Comparison of ENCODE assay signal across 9 mouse cellular contexts in the genomic region with DNA sequence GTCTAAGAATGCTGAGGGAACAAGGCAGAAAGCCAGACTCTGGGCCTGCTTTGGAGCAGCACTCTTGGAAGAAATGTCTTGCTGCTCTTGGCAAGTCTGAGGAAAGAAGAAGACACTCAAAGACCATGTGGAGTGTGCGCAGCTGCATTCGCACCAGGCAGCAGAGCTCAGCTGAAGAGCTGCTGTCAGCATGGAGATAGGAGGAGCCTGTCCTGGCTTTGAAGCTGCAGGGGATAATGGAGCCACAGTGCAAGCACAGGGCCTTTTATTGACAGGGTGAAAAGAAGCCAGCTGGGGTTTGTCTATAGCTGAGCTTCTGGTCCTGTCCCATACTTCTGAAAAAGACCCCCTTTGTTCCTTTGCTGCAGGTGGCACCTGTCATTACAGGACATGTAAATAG.
DNase-seq lines count a peak whose midpoint lies in the region; ATAC-seq and TF ChIP-seq lines count a peak whose summit lies in the region.
"Had no signal": no experiment of that assay in that cellular context is flagged by ENCODE, and none has a peak within 500 bp of the region (broad histone marks: within the 10 kb centered on the region; RNA-seq: fewer than 3 reads in every experiment).

No protein-coding gene starts in this region.

- no peak overlapping the region for H3K9ac ChIP-seq in heart, postnatal 0 days (replicated peaks; ENCODE audit: low read depth, low read length)
- H3K9ac ChIP-seq in heart, adult 2 months (ENCODE audit: low read depth, low read length): no peak overlapping the region
- H3K9ac ChIP-seq in midbrain, embryonic 14.5 days (replicated peaks; ENCODE audit: low read length): 0 out of 2 replicates have a peak overlapping the region, but pooled peaks have one; percentile 9
- H3K9ac ChIP-seq: limb, embryonic 12.5 days had no signal

- H3K4me1 ChIP-seq in heart, postnatal 0 days (ENCODE audit: control insufficient read depth, insufficient read depth): no peaks in the 10 kb centered on the region; the same call in 1 of the 2 replicates
- H3K4me1 ChIP-seq in heart, adult 2 months (ENCODE audit: control insufficient read depth, insufficient read depth, low read length): no peaks in the 10 kb centered on the region
- peaks cover 7% of the 10 kb centered on the region for H3K4me1 ChIP-seq in midbrain, embryonic 14.5 days (ENCODE audit: control insufficient read depth, insufficient read depth, low read length)

- no peaks in the 10 kb centered on the region for H3K36me3 ChIP-seq in heart, postnatal 0 days (replicated peaks; ENCODE audit: control insufficient read depth, insufficient read depth, low read length)
- H3K36me3 ChIP-seq in heart, adult 2 months (ENCODE audit: control insufficient read depth, insufficient read depth, low read length): no peaks in the 10 kb centered on the region
- no peaks in the 10 kb centered on the region for H3K36me3 ChIP-seq in midbrain, embryonic 14.5 days (ENCODE audit: control insufficient read depth, insufficient read depth, low read length)
- H3K36me3 ChIP-seq: limb, embryonic 12.5 days had no signal

- intact Hi-C loops in heart, adult 2 months (cut with DNase I): no loop called here

- no peak overlapping the region for H3K4me2 ChIP-seq in heart, postnatal 0 days (ENCODE audit: low read depth, low read length)
- H3K4me2 ChIP-seq in midbrain, embryonic 14.5 days (ENCODE audit: low read length): no peak overlapping the region
- H3K4me2 ChIP-seq: limb, embryonic 12.5 days had no signal

- TF ChIP-seq EP300 in heart, postnatal 0 days (IDR thresholded peaks at IDR 0.05; ENCODE audit: low read depth): no peak
- no peak for TF ChIP-seq EP300 in heart, adult 2 months (IDR thresholded peaks at IDR 0.05; ENCODE audit: insufficient read depth, low read depth, low read length)

- H3K9me3 ChIP-seq in heart, postnatal 0 days (replicated peaks; ENCODE audit: control insufficient read depth, low read length): no peaks in the 10 kb centered on the region
- no peaks in the 10 kb centered on the region for H3K9me3 ChIP-seq in midbrain, embryonic 14.5 days (ENCODE audit: control insufficient read depth, low read length)
- H3K9me3 ChIP-seq: limb, embryonic 12.5 days had no signal

- no peak for DNase-seq in heart, postnatal 0 days (ENCODE audit: low spot score)
- no peak for DNase-seq in heart, adult 2 months
- peak; percentile 57 for DNase-seq in embryo, embryonic 11 days
- peak; percentile 23 to 31 for DNase-seq in frontal cortex, postnatal 36 days (ENCODE audit: low spot score in 2 of 2)
- DNase-seq in midbrain, embryonic 14.5 days: peak; percentile 69
- DNase-seq in urinary bladder, adult 18-20 months (ENCODE audit: low spot score in 2 of 2): no peak
- DNase-seq in spleen, postnatal 36 days (ENCODE audit: low spot score in 2 of 2): no peak
- no peak for DNase-seq in ovary, postnatal 10 days (ENCODE audit: low spot score)

- H3K27ac ChIP-seq in heart, postnatal 0 days (ENCODE audit: low read depth): no peak overlapping the region
- no peak overlapping the region for H3K27ac ChIP-seq in heart, adult 2 months
- H3K27ac ChIP-seq in midbrain, embryonic 14.5 days (replicated peaks; ENCODE audit: low read depth, low read length): peak overlapping the region; percentile 63
- H3K27ac ChIP-seq: limb, embryonic 12.5 days had no signal

- no peak for TF ChIP-seq POLR2A in heart, adult 2 months (IDR thresholded peaks at IDR 0.05; ENCODE audit: insufficient read depth, low read depth, low read length)

- WGBS in heart, postnatal 0 days: 44% methylated on average over 2 of the region's 2 CpGs
- 66% methylated on average over 2 of the region's 2 CpGs for WGBS in heart, adult 2 months
- WGBS in midbrain, embryonic 14.5 days: 10% methylated on average over 2 of the region's 2 CpGs

- no peak for TF ChIP-seq CTCF in heart, postnatal 0 days (IDR thresholded peaks at IDR 0.05; ENCODE audit: low read depth)
- no peak for TF ChIP-seq CTCF in heart, adult 2 months (IDR thresholded peaks at IDR 0.05)

- no peaks in the 10 kb centered on the region for H3K27me3 ChIP-seq in heart, postnatal 0 days (ENCODE audit: control insufficient read depth, insufficient read depth, low read length)
- H3K27me3 ChIP-seq in heart, adult 2 months (ENCODE audit: control insufficient read depth, insufficient read depth, low read length): no peaks in the 10 kb centered on the region
- no peaks in the 10 kb centered on the region for H3K27me3 ChIP-seq in midbrain, embryonic 14.5 days (ENCODE audit: control insufficient read depth, insufficient read depth, low read length)
- H3K27me3 ChIP-seq: limb, embryonic 12.5 days had no signal

- no peak overlapping the region for H3K4me3 ChIP-seq in heart, postnatal 0 days (ENCODE audit: low read depth, low read length)
- H3K4me3 ChIP-seq in heart, adult 2 months: no peak overlapping the region
- no peak overlapping the region for H3K4me3 ChIP-seq in midbrain, embryonic 14.5 days (replicated peaks; ENCODE audit: low read depth, low read length)
- H3K4me3 ChIP-seq: limb, embryonic 12.5 days had no signal

- peak; percentile 33; the same call in 1 of the 2 replicates for ATAC-seq in heart, postnatal 0 days (ENCODE audit: insufficient read depth, low read depth)
- peak; percentile 58 for ATAC-seq in midbrain, embryonic 14.5 days (ENCODE audit: low FRiP score, low TSS enrichment)

- no peaks in the 10 kb centered on the region for H3K79me2 ChIP-seq in heart, adult 2 months (replicated peaks; ENCODE audit: control insufficient read depth, insufficient read depth, low read length)

Comparison
In these comparisons a context has a peak if more than half of its experiments do, and no peak if none do; other contexts are left out.
1. DNase-seq: peak in embryo, embryonic 11 days (single experiment), frontal cortex, postnatal 36 days (2 of 2) and midbrain, embryonic 14.5 days (single experiment); none in heart, postnatal 0 days (single experiment), heart, adult 2 months (0 of 2), urinary bladder, adult 18-20 months (0 of 2), spleen, postnatal 36 days (0 of 2) and ovary, postnatal 10 days (single experiment).